Mouse (Mus musculus) CD8-positive naive resting alpha-beta T cell, adult 2 months (primary cell): ENCODE measurements around the gene Stap2.

Source experiments
- DNase-seq, 2 experiments: peaks; one replicate each; pipeline ENCODE4 v3.0.0; 2022; ENCODE audit warnings: low read depth in 2 of 2, low spot score in 2 of 2

Gene Stap2

GRCm38 (mm10) chr17:56026303-56026702 lies 20.9 kb upstream of the Stap2 start:
- no peak for DNase-seq

- no peak for DNase-seq
Measured at GRCm38 (mm10) chr17:56024931-56025330, 19.5 kb upstream of the Stap2 start.

- no peak for DNase-seq
Measured at GRCm38 (mm10) chr17:56024476-56024875, 19.1 kb upstream of the Stap2 start.

GRCm38 (mm10) chr17:56023386-56023785 lies 18.0 kb upstream of the Stap2 start:
- no peak for DNase-seq

- no peak for DNase-seq
Measured at GRCm38 (mm10) chr17:56022989-56023290, 17.6 kb upstream of the Stap2 start.

- peak in 1 of 2 experiments; percentile 36 for DNase-seq
Measured at GRCm38 (mm10) chr17:56022131-56022988, 17.0 kb upstream of the Stap2 start.

- peak in 1 of 2 experiments; percentile 51 for DNase-seq
Measured at GRCm38 (mm10) chr17:56021161-56021910, 16.0 kb upstream of the Stap2 start.

- DNase-seq = no peak
Measured at GRCm38 (mm10) chr17:56020400-56021084, 15.2 kb upstream of the Stap2 start.

GRCm38 (mm10) chr17:56018347-56019131 lies 13.2 kb upstream of the Stap2 start:
- DNase-seq = peak; percentile 50 to 68

GRCm38 (mm10) chr17:56017848-56018247 lies 12.5 kb upstream of the Stap2 start:
- no peak for DNase-seq

GRCm38 (mm10) chr17:56016793-56017785 lies 11.7 kb upstream of the Stap2 start:
- no peak for DNase-seq

- DNase-seq = no peak
Measured at GRCm38 (mm10) chr17:56016382-56016781, 11.0 kb upstream of the Stap2 start.

GRCm38 (mm10) chr17:56015293-56015692 lies 9.9 kb upstream of the Stap2 start:
- DNase-seq = no peak

- no peak for DNase-seq
Measured at GRCm38 (mm10) chr17:56011441-56011840, 6.1 kb upstream of the Stap2 start.

- peak; percentile 79 to 83 for DNase-seq
Measured at GRCm38 (mm10) chr17:56010681-56011080, 5.3 kb upstream of the Stap2 start.

GRCm38 (mm10) chr17:56010255-56010654 lies 4.9 kb upstream of the Stap2 start:
- DNase-seq = no peak

- DNase-seq = no peak
Measured at GRCm38 (mm10) chr17:56009962-56010240, 4.5 kb upstream of the Stap2 start.

- peak; percentile 81 to 86 for DNase-seq
Measured at GRCm38 (mm10) chr17:56009088-56009961, 3.9 kb upstream of the Stap2 start.
